Mouse (Mus musculus): ENCODE measurements around the gene Vgll3. TPM values are rescaled to one million over a fixed set of nuclear protein-coding genes. Genes with fewer than 3 reads are reported as not detected.

Vgll3 gene
- 1 to 10 TPM; 3.3 to 3.4 TPM for total RNA-seq (2021)

DNA sequence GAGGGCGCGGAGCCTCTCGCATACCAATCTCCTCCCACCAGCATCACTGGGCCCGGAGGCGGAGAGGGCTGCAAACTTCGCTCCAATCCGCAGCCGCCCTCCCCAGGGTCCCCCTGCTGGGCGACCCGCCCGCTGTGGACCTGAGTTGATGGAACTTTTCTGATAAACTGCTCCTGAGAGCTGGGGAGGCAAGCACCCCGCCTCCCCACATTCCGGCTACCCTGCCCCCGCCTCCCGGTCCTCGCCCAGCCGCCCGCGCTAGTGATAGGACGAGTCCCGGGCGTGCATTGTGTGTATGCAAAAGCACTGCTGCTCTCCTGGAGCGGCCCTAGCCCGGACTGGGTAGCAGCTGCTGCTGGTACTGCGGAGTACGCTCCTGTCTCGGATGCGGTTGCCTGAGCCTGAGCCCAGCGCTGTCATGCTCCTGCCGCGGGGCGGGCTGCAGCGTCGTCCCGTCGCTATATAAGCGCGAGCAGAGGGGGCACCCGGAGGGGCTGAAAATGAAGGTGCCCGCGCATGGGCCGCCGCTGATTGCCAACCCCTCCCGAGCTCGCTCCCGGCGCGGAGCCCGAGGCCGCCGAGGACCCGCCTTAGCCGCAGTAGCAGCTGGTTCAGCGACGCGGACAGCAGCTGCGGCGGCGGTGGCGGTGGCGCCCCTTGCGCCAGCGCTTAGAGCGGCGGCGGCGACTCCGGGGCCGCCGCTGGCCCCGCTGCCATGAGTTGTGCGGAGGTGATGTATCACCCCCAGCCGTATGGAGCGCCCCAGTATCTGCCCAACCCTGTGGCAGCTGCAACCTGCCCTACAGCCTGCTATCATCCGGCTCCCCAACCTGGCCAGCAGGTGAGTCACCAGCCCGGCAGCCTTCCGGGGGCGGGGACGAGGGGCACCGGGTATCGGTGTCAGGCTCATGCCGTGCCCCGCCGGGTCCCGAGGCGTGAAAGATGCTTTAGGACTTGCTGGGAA, at the start of gene Vgll3:
Vgll3 (plus strand) TSS at position 340 of the 964 bp plus-strand sequence.
- intact Hi-C loops (cut with DNase I) = no loop called here
- peak; percentile 64 to 74 for DNase-seq

DNA sequence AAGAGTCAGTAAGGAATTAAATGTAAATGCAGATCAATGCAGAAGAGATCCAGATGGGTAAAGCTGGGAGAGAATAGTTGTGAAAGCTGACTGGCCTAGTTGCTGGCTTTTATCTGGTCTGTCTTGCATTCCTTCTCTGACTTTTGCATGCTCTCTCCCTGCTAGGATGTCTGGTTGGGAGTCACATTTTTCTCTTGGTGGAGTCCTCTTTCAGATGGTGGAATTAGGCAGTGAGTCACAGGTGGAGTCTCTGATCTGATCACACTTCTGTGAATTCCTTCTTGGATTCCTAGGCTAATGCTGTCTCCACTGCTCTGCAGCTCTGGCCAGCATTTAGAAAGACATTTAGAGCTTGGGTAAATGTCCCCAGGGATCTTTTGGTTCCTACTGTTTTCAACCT, 49.1 kb upstream of the Vgll3 start:
- intact Hi-C loops (cut with DNase I) = no loop called here
- no peak for DNase-seq

DNA sequence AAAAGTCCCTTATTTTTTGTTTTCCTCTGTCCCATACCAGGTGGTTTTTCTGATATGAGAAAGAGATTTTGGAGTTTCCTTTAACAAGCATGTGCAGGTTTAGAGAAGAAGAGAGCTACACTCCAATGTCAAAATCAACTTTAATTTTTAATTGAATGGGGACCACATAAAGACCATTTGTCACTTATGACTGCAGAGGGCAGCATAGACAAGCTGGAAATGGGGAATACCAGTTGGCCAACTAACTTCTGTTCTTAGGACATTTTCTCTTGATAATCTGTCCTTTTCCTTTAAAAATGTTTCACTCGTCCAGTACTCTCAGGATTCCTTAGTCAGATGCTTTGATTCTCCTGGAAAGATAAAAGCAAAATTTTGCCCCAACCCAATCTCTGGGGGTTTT, 29.1 kb upstream of the Vgll3 start:
- intact Hi-C loops (cut with DNase I) = loop anchor here (5.0 kb wide), 1 partner anchor 221 kb away; no protein-coding TSS in a partner anchor
- peak in 1 of 2 experiments; percentile 13 for DNase-seq

DNA sequence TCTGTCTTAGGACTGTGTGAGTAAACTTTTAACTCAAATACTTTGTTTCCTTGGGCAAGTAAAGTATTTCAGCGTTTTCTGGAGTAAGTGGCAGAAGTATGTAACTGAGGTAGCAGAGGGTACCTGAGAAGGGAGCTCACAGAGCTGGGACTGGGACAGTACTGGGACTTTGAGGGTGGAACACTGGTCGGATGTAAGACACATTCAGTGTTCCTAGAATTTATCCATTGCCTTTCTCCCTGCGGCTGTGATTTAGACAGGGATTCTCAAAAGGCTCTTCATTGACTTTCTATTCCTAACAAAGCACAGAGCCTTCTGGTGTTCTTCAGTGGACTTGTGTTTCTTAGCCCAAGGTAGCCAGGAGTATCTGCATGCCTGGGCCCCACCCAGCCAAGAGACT, 1.0 kb downstream of the Vgll3 start:
- peak in 1 of 2 experiments; percentile 7 for DNase-seq
- intact Hi-C loops (cut with DNase I) = no loop called here

DNA sequence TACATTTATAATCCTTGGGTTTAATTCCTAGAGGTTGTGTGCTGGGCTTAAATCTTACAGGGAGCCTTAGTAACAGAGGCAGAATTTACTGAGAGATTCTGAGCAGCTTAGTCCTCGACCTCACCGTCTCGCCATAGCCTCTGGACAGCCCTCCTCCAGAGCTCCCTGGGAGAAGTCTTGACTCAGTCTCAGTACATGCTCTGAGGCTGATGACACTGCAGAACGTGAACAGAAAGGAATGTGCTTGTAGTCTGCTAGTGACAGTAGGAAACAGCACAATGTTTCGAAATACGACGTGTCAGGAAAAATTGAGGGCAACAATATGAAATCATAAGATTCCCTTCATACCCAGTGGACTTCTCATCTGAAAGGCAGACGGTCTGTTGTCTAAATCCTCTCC, 3.7 kb downstream of the Vgll3 start:
- DNase-seq = peak in 1 of 2 experiments; percentile 11
- intact Hi-C loops (cut with DNase I) = no loop called here

DNA sequence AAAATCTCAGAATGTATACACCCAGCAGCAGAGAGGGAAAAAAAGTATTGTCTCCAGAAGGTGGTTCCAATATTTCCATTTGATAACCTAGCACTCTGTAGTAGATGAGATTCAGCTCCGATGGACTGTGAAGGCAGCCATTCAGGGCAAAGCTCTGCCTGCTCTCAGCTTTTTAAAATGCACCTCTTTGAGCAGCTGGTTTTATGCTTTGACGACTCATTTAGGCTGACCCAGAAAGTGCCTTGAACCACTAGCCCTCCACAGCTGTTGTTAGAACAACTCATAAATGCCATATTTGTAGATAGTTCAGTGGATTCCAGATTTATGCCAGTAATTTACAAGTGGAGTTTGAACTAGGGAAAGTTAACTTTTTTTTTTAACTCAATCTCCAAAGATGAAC, 5.7 kb downstream of the Vgll3 start:
- intact Hi-C loops (cut with DNase I) = no loop called here
- no peak for DNase-seq

DNA sequence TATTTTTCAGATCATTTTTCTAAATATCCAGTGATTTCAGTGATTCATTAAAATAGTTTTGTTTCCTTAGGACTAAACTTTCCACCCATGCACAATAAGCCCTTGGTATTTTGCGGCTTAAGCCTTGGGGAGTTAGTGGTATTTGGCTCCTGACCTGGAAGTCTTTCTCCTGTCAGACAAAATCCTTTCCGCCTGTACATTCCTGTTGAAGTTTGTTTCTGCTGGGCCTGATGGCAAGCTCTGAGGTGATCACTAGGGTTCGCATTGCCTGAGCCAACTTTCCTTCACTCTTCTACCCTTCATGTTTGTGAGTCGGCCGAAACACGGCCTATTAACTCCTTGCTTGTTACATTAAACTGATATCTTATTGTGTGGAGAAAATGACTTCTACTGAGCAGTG, 8.7 kb downstream of the Vgll3 start:
- intact Hi-C loops (cut with DNase I) = no loop called here
- DNase-seq = no peak

DNA sequence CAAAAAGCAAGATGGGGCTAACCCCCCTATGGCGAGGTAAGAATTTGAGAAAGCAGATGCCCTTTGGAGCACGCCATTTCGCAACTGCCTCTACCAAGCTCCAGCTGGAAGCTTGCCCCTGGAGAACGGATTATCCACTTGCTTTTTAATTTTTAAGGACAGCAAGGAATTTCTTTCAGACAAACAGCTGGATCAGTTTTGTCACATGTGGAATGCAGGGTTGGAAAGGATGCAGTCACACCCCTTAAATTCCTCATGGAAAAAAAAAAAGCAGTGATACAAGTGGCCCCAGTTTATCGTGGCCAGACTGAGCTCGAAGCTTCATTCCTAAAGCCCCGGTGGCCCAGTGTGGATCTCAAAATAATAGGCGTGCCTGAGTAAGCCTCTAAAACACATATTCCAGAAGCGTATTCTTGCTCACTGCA, 13.1 kb downstream of the Vgll3 start:
- DNase-seq = peak; percentile 57 to 62
- intact Hi-C loops (cut with DNase I) = no loop called here

DNA sequence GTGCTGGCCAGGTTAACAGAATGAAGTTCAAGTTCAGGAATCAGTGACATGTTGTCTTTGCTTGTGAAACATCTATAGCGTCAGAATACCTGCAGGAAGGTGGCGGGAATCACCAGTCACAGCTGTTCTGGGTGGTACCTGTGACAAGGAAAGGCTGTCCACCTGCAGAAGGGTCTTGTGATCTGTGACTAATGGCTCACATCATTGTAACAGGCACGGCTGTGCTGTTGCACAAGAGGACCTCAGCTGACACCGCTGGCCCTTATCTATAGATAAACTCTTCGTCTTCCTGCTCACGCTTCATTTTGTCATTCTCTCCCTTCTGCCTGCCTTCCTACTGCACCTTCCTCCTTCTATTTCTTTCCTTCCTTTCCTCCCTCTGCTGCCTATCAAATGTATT, 14.0 kb downstream of the Vgll3 start:
- no peak for DNase-seq
- intact Hi-C loops (cut with DNase I) = no loop called here

DNA sequence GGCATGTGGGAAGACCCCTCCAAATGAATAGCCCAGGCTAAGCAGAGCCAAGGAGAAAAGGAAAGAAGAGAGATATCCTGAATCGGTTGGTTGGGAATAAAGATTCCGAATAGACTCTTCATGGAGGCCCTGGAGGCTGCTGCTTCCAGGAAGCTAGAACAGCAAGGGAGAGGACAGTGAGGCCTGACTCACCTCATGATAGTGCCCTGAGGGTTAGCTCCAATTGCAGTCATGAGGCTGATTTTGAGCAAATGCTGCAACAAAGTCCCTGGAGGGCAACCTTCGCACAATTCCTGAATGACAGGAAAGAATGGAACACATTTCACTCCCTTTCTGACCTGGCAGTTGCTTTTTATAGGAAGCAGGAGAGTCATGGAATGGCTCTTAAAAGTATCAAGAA, 19.7 kb downstream of the Vgll3 start:
- intact Hi-C loops (cut with DNase I) = no loop called here

DNA sequence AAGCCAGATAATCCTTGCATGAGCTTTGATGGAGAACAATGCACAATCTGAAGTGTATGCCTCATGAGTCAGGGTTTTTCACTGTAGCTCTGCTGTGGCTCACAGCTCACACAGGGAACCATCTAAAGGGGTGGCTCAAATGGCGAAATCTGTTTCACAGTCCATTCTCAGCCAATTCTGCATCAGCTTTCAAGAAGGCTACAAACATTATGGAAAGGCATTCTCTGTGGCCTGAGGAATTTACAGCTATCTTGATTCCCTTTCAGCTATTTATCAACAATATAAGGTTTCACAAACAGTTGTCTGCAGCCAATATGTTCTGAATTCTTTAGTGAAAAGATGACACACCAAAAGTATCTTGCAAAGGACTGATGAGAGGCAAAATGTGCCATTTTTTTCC, 35.1 kb downstream of the Vgll3 start:
- no peak for DNase-seq
- intact Hi-C loops (cut with DNase I) = no loop called here

More for the DNA sequence above, 19.7 kb downstream of the Vgll3 start:
- DNase-seq = no peak

DNA sequence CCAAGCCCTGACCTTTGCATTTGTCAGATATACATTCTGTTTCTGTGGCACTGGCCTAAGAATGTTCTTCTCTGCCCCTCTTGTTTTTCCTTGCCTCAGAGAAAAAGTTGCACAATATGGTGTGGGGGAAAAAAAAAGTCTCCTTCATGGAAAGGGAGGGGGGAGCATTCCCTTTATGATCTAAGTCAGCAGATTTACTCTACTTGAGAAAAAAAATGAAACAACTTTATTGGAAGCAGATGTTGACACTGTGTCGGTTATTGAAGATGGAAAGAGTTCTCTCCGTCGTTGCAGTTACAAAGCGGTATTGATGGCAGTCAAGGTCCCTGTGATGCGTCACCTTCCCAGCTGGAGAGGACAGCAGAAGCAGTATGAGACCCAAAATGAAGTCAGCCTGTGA, 49.4 kb downstream of the Vgll3 start:
- DNase-seq = no peak
- intact Hi-C loops (cut with DNase I) = no loop called here

DNA sequence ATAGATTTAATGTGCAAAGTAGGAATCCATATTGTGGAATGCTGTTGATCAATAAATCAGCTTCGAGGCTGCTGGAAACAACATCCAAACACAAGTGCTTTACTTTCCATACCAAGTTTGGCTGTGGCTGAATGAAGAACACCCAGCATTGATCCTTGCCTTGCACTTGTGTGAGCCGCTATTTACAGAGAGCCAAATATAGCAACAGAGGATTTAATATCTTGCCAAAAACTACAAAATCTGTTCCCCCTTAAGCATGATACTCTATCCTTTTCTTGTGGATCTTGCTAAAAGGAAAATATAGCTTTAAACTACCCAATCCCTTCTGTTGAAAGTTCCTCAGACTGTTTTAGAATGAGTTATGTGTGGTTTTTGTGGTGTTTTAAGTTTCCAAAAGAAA, 52.9 kb downstream of the Vgll3 start:
- intact Hi-C loops (cut with DNase I) = loop anchor here (5.0 kb wide), 1 partner anchor 139 kb away; no protein-coding TSS in a partner anchor
- no peak for DNase-seq

DNA sequence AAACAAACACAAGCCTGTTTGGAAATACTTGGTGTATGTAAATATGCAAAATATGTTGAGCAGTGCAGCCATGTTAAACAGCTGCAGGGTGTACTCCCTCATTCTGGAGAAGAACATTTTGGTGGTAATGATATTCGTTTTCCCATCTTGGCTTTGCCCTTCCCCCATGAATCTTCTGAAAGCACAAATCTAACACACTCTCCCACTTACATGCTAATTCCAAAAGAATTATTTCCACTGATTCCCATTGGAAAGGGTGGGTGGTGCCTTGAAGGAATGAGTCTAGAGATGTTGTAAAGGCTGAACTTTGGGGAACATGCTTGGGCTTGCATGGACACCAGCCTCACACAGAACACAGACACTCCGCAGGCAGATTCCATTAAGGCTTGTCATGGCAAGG, 53.9 kb downstream of the Vgll3 start:
- no peak for DNase-seq
- intact Hi-C loops (cut with DNase I) = loop anchor here (5.0 kb wide), 1 partner anchor 138 kb away; no protein-coding TSS in a partner anchor

DNA sequence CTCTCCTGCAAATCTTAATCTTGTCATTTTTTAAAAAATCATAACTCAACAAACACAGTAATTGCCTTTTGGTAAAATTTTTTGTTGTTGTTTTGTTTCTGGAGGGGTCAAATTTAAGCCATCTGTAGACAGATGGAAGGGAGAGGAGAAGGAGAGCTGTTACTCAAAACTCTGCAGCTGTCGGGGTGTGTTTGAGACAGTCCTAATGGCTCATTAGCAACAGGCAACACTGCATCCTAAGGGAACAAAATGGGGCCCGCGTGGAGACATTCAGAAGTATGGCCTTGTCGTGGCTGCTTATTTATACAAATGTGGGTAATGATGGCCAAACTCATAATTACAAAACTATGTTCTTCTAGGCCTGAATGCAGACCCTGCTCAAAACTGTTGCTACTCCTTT, 73.9 kb downstream of the Vgll3 start:
- intact Hi-C loops (cut with DNase I) = no loop called here

More for the DNA sequence above, 73.9 kb downstream of the Vgll3 start:
- no peak for DNase-seq

All from heart, postnatal 36 days (tissue).